Mouse (Mus musculus) embryo, embryonic 10.5 days (tissue): ENCODE data around the gene Ppp1r9b.

Source experiments
- DNase-seq: peaks from one replicate; pipeline ENCODE4 v3.0.0-alpha.2; 2015; ENCODE audit warnings: low spot score

The Ppp1r9b gene

DNA sequence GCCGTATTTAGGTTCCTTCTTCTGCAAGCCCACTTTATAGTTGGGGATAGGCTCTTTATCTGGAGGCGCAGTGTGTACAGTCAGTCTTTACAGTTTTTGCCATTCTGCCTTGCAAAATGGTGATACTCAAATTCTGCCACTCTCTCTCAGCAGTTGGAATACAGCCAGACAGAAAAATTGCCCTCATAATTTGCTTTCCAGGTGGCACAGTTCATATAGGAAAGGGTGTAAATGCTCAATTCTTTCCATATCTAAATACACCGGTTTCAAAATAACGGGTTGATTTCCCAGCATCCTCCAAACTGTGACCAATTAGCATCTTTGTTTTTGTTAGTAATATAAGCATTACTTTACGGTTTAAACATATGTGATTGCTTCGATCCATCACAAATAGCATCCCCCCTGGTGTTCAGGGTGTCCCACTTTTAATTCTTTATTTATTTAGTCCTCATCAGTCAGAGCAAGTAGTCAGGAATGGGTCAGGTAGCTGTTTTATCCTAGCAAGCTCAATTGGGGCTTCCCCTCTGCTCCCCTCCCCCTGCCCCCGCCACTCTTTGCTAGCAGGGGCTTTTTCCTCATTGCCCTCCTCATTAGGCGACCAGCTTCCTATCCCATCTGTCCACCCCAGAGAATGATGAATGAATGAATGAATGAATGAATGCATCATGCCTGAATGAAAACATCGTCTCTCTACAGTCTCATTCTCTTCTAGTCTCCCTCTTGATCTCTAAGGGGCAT lies 12.5 kb upstream of the Ppp1r9b start:
- no peak for DNase-seq

DNA sequence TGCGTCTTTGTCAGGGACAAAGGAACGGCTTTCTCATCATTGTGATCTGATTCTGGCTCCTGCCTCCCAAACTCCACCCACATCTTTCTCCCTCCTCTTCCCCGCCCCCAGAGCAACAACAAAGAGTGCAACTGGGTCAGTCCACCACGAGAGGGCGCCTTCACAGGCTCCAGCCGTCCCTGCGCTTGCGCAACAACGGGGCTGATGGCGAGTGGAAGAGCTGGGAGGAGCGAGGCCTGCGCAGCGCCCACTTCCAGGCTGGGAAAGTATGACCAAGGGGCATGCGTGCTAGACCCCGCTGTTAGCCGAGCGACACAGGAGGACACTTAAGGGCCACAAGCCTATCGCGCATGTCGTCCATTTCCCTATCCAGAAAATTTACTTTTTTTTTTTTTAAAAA lies 11.9 kb upstream of the Ppp1r9b start:
- peak; percentile 99 for DNase-seq

DNA sequence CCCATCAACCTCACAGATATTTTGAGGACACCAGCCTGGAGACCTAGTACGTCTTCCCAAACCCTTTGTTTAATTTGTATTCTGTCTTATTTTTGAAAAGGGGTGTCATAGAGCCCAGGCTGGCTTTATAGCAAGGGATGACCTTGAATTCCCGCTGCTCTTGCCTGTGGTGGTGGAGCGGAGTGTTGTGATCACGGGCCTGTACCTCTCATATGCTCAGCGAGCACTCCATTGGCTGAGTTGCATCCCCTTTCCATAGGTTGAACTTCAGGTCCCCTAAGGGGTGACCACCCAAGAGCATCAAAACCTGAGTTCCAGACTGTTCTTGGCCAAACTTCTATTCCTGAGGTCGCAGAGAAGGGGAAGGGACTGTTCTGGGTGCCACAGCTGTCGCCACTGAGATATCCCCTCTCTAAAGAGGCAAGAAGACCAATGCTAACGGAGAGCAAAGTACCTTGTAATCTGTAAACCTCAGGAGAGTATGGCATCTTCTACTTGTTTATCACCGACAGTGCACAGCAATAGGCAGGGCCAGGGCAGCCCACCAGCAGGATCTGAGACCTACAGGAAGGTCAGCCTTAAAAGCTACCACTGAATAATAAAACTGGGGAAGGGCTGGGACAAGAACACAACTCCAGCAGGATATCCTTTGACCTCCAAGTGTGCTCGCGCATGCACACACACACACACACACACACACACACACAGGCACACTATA lies 11.2 kb upstream of the Ppp1r9b start:
- DNase-seq, result no peak

DNA sequence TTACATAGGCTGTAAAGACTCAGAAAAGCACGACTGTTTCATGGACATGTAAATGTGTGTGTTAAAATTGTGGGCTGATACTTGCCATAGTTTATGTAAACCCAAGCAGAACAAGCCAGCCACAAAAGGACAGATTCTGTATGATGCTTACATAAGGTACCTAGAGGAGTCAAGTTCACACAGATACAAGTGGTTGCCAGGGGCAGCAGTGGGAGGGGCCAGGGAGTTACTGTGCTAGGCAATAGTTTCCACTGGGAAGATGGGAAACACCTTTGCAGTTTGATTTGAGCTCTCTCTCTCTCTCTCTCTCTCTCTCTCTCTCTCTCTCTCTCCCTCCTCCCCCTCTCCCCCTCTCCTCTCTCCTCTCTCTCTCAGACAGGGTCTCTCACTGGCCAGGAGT lies 5.7 kb upstream of the Ppp1r9b start:
- DNase-seq, result peak; percentile 58

DNA sequence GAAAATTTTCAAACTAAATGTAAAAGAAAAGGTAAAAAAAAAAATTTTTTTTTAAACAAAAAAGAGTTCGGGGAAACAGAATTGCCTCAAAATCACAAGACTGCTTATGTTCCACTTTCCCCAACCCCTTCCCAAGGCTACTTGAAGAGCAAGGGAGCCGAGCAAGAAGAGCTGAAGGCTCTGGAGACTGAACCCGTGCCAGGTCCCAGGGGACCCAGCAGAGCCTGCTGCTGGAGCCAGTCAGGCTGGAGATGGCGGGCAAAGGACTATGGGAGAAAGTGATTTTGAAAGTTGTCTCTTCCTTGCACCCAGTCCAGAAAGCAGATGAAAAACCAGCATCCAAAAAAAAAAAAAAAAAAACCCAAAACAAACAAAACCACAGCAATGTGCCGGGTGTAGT lies 5.0 kb upstream of the Ppp1r9b start:
- no peak for DNase-seq

DNA sequence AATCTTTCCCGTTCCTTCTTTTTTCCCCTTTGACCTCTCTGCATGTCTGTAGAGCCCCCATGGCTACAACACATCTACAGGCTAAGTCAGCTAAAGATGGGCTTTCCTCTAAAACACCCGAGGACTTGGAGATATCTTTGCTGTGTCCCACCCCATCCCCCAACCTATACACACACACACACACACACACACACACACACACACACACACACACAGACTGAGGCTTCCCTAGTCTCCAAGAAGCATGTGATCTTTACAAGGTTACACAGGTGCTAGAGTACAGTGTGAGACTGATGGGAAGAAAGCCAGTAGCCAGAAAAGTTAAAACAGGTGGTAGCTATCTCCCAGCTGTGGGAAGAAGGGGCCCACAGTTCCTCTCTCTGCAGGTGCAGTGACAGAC lies 4.4 kb upstream of the Ppp1r9b start:
- no peak for DNase-seq

DNA sequence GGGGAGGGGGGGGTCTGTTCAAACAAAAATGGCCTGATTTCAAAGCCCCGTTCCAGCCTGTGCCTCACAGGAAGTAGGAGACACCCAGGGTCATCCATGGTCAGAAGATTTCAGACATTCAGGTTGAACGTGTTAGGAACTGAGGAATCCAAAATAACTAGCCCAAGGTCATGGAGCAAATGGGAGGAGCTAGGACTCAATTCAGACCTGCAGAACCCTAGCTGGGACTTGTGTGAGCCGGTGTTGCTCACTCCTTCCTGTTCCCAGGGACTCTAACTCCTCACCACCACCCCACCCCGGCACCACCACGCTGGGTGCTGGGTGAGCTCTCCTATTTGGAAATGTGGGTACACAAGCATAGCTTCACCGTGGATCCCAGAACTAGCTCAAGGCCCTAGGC lies 3.5 kb upstream of the Ppp1r9b start:
- no peak for DNase-seq

DNA sequence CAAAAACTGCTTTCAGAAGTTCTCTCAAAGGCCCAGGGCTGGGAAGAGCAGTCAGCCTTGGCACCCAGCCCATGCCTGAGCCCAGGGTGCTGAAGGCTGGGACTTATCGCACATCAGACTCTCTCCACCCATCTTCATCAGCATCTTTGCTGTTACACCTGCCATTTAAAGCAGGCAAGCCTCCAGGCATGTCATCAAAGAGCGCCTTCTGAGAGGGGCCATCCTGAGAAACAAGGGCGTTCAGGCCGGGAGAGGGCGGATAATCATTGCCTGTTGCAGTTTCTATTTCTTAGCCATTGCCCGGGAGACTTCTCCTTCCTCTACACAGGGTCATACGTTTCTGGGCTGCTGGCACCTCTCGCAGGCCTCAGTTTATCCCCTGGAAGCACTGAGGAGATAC lies 3.0 kb upstream of the Ppp1r9b start:
- DNase-seq, result no peak

DNA sequence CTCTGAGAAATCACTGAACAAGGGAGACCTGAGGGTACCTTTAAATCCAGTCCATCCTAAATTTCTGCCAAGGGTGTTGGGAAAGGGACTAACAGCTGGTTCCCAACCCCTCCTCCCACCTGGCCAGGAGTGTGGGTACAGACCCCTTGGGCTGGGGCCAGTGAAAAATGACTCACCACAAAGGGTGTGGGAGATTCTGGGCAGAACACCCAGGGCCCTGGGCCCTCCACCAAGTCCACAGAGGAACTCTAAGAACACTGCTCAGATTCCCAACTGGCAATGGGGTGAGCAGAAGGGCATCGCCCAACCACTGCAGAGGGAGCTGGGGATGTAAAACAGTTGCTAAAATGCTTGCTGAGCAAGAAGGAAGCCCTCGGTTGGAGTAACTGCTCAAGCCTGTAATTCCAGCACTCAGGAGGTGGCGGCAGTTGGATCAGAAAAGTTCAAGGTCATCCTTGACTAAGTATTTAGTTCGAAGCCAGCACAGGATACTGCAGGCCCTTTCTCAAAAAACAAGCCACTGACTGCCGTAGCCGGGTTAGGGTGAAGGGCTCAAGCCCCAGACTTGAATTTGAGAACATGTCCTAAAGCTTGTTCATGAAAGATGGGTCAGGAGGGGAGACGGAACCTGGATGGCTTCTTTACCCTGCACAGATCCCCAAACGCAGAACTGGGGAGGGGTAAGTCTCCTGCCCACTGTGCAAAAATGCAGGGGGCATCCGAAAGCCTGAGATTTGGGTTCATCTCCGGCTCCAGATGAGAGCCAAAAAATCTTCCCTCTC lies 1.9 kb upstream of the Ppp1r9b start:
- peak; percentile 26 for DNase-seq

DNA sequence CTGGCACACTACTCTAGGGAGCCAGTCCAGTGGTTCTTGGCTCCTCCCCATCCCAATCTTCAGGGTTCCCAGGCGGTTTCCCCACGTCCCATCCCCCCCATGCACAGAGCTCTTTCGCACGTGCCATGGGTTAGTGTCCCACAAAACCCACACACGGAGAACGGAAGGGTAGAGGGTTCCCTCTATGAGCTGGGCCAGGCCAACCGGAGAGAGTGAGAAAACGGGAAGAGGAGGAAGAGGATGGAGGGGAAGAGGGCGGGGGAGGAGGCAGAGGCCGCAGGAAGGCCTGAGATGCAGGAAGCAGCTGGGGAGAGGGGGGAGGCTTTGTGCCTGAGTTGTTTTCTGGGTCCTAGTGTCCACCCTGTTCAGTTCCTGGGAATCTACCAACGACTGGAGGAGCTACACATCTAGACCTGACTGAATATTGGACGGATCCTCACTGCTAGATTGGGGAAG lies 1.2 kb upstream of the Ppp1r9b start:
- peak; percentile 98 for DNase-seq

DNA sequence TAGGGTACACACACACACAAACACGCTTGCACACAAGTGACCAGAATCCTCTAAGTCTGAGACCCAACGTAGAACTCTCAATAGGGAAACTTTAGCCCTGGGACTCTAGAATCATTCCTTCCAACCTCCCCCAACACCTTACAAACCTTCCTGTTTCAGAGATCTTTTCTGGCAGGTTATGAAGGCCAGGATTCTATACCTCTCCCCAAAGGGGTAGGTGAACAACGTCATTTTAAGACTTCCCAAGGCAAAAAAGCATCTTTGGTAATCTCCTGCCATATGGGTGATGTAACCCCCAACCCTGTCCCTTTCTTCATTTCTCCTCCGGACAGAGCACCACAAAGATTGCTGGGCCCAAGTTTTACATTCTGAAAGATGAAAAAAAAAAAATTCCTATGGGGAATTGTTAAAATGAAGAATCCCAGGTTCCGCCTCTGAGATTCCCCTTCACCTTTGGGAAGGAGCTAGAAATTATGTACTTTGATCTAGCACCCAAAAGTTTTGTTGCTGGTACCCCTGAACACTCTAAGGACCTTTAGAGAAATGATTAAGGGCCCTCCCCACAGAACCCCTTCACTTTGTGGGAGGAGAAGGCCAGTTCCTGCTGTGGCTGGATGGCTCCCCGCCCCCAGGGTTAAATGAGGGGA lies 610 bp upstream of the Ppp1r9b start:
- DNase-seq, result no peak

DNA sequence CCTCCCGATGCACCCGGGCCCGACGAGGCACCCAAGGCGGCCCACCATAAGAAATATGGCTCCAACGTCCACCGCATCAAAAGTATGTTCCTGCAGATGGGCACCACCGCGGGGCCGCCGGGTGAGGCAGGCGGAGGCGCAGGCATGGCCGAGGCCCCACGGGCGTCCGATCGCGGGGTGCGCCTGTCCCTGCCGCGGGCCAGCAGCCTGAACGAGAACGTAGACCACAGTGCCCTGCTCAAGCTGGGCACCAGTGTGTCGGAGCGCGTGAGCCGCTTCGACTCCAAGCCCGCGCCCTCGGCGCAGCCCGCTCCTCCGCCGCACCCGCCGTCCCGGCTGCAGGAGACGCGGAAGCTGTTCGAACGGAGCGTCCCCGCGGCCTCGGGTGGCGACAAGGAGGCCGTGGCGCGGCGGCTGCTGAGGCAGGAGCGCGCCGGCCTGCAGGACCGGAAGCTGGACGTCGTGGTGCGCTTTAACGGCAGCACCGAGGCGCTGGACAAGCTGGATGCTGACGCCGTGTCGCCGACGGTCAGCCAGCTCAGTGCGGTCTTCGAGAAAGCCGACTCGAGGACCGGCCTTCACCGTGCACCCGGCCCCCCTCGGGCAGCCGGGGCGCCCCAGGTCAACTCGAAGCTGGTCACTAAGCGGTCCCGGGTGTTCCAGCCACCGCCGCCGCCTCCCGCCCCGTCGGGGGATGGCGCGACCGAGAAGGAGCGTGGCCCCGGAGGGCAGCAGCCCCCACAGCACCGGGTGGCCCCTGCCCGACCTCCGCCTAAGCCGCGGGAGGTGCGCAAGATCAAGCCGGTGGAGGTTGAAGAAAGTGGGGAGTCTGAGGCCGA lies 1.0 kb downstream of the Ppp1r9b start:
- DNase-seq, result peak; percentile 58

DNA sequence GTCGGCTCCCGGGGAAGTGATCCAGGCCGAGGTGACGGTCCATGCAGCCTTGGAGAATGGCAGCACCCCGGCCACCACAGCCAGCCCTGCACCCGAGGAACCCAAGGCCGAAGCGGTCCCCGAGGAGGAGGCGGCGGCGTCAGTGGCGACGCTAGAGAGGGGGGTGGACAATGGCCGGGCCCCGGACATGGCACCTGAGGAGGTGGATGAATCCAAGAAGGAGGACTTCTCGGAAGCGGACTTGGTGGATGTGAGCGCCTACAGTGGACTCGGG lies 1.6 kb downstream of the Ppp1r9b start:
- DNase-seq, result peak; percentile 17

DNA sequence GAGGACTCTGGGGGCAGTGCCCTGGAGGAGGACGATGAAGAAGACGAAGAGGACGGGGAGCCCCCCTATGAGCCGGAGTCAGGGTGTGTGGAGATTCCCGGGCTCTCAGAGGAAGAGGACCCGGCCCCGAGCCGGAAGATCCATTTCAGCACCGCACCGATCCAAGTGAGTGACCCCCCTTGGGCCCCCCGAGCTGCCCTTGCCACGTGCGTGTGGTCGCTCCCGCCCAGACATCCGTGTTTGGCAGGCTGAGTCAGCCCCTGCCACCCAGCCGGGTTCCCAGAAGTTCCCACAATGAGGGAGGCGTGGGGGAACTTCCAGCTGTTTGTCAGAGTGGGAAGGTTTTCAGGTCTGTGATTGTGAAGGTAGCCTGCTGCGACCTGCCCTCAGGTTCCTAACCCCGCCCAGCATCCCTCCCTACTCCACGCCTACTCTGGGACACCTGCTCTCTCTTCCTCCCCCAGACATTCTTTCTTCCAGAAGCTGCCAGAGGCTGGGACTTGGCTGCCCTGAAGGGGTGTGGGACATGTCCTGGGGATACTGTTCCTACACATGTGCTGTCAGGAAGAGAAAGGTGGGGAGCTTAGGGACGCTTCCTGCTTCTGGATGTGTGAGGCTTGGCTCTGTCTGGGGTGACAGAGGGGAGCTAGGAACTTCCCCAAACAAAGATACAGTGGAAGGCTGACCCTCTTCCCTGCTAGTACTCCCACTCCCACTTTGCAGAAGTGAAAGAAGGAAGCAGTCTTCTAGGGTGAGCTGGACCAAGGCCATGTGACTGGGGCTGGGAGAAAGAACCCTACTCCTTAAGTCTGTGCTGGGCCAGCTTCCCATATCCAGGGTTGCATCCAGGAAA lies 2.1 kb downstream of the Ppp1r9b start:
- peak; percentile 46 for DNase-seq

DNA sequence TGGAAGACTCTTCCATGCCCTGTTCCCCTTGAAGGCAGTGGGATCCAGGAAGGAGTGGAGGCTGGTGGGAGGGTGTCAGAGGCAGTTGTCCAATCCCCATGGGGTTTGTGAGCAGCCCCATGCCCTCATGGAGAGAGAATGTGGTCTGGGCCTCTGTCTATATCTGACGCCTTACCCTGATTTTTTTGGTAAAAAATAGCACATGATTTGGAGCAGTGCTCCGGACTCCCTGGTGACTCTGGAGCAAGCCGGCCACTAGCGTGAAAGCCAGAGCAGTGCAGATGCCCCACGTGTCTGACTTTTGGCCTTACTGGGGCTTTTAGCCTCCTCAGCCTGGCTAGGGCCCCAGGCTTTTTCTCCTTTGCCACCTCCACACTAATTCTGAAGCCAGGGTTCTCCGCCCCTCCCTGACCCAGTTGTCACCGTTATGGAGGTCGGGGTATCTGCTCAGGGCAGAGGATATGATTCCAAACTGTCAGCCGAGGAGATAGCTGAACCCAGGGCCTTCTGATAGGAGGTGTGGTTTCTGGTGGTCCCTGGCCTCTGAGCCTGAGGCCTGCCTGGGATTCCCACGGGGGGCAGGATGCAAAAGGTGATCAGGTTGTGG lies 3.5 kb downstream of the Ppp1r9b start:
- no peak for DNase-seq

DNA sequence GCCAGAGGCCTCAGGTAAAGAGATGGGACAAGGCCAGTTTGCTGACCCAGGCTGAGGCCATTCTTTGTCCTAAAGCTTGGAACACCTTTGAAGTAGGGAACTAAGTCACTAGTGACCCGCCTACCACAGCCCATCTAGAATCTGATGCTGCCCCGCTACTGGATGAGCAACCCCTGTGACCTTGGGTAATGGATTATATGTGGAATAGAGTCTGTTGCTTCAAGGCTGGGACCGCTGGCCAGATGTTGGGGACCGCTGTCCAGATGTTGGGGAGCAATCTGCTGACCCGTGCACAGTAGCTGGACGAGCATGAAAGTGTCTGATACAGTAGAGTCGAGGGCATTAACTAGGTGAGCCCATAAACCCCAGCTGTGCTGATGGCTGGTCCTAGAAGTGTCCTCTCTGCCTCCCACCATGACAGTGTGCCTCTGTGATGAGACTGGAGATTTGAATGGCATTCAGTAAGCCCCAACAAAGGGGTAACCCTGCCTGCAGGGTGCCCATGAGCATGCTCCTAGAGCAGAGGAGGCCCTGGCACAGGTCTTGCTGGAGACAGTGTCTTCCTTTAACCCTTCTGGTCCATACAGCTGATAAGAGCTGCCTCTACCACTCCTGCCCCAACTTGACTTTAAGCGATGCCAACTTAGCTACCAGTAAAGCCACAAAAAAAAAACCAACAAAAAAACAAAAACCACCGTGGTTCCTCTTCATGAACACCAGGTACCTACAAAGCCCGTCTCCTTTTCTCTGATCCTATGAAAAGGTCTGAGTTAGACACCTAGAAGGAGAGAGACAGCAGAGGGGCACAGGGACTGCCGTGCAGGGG lies 4.3 kb downstream of the Ppp1r9b start:
- no peak for DNase-seq

DNA sequence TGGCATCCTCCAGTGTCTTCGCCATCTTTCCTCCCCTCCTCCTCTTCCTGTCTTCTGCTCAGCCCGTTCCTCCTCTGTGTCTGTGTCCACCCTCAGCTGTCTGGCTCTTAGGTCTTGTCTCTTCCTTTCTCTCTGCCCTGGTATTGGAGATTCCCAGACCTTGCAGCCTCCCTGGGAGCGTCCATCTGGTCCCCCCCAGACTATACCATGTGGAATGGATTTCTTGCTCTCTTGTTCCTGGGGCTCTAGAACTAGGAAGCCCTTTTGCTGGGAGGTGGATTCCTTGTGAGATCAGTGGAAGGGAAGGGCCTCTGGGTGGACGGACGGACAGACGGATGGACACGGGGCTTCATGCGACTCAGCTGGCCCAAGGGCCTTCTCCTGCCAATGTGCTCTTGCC lies 5.3 kb downstream of the Ppp1r9b start:
- DNase-seq, result no peak

DNA sequence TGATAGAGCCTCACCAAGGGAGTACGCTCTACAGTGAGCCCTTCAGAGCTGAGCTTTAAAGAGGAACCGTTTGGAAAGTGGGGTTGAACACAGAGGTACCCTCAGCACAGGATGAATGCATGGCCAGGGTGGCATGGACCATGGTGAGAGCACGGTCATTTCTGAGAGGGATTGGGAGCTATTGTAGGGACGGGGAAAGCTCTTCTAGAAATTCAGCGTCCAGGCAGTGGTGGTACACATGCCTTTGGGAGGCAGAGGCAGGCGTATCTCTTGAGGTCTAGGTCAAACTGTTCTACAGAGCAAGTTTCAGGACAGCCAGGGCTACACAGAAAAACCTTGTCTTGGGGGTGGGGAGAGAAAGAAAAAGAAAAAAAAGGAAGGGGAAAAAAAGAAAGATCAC lies 6.1 kb downstream of the Ppp1r9b start:
- DNase-seq, result no peak

DNA sequence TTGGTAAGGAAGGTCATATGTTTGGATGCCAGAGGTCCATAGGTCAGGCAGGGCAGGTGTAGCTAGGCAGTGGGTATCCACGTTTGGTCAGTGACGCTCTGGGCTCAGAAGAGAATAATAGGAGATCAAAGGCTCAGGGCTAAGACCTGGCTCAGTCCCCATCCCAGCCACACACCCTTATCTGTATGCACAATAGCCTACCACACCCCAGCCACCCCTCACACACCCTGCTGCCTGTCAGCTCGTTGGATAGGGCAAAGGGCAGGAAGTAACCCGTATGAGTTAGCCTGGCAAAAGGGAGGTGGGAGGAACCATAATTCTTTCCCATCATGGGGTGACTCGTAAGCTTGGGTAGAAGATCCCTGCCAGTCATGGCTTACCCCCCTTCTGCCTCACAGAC lies 6.8 kb downstream of the Ppp1r9b start:
- no peak for DNase-seq
